Mouse (Mus musculus) kidney, postnatal 4 days (tissue): ENCODE measurements around the gene Pcdh11x.
"Not testable (repeated sequence)": the region's sequence is repeated elsewhere in the genome, so short reads cannot be mapped to it uniquely, and the experiment has no call there.

Source experiments
- DNase-seq, 2 experiments: peaks; one replicate each; pipeline ENCODE4 v3.0.0; 2021; ENCODE audit warnings: mixed read lengths in 2 of 2

Gene Pcdh11x

DNA sequence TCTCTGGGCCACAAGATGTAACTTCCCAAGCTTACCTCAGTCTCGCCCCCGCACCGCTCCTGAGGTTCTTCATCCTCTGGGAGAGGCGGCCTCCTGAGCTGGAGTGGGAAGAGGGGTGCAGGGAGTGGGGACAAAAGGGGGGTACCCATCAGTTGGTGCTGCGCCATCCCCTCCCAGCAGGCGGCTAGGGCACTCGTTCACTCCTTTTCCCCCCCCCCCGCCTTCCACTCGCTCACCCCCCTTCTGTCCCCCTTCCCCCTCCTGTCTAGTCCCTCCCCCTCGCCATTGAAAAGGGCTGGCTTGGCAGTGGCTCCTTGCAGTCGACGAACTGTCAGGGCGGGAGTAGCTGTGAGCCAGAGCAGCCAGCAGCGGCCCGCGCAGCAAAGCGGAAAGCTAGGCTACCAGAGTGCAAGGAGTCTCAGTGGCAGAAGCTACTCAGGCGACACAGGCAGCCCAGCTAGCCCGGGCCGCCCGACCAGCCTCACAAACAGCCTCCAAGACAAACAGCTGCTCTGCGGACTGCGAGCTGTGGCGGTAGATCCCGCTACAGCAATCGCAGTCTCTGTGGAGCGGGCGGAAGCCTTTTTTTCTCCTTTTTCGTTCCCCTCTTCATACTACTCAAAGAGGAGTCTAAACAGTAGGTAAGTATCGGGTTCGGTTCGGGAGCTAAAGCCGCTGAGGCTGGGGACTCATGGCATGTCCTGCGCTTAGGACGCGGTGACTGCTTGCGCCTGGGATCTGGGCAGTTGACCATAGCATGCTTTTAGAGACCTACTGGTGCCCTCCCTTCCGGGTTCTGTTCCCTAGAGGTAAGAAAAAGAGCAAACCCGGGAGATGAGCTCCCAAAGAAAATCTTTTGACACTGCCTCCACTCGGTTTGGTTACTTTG, at the start of gene Pcdh11x:
TSS of gene Pcdh11x (plus strand) at position 249 of the 889 bp plus-strand sequence.
- DNase-seq, result peak; percentile 39 to 64

DNA sequence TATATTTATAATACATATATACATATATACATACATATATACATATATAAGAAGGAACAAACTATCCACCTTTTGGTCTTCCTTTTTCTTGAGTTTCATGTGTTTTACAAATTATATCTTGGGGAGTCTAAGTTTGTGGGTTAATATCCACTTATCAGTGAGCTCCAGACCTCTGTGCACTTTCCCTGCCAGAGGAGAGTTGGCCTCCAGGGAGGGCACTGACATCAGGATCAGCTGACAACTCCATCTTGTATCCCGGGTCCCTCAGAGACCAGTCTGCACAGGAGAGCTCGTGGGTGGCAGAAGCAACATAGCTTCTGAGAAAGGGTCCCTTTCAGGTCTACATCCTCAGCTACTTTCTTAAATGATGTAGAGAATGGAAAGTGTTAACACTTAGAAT, 30.0 kb upstream of the Pcdh11x start:
- DNase-seq, result no peak

DNA sequence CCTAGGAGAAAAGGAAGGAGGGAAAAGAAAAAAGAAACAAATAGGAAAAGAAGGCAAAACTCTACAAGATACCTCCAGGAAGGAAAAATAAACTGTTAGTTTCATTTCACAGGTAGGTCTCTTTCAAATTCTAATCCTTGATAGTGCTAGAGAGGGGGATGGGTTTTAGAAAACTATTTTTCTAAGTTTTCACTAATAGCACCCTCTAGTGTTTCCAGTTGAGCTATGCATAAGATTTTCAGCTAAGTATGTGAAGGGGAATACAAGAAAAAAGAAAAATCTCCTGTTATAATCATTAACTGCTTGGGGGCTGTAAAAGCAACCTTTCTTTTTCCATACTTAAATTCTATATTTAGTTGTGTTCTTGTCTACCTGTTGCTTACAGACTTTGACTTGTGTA, 4.5 kb upstream of the Pcdh11x start:
- no peak for DNase-seq

DNA sequence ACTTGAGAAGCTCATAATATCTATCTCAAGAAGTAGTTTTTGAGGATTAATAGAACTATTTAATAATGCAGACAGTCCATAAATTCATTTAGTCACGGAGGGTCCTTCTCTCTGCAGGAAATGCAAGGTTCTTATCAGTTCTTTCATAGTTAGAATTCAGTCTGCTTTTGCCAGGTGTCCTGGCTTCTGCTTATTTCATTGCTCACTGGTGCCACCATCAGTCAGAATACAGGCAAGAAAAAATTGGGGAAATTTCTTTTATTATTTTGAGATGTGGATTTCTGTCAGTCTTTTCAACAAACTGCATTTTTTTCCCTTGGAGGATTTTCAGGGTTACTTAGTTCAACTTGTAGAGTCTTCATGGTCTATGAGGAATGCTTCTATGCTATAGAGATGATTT, 2.6 kb upstream of the Pcdh11x start:
- DNase-seq, result no peak

DNA sequence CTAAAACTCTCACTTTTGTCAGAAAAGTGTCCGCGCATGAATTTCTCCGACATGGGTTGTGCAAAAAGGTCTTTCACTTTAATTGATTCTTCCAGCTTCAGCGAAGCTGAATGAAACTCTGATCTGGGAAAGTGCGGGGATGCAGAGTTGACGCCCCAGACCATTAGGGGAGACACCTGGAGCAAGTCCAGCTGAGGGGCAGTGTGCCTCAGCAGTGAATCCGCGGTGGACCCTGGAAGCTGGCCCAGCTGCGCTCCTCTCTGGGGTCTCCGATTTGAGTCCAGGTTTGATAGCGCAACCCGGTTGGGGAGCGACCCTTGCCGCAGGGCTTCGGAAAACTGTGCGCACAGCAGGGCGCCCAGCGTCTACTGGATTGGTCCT, 831 bp downstream of the Pcdh11x start:
- peak in 1 of 2 experiments; percentile 1 for DNase-seq

DNA sequence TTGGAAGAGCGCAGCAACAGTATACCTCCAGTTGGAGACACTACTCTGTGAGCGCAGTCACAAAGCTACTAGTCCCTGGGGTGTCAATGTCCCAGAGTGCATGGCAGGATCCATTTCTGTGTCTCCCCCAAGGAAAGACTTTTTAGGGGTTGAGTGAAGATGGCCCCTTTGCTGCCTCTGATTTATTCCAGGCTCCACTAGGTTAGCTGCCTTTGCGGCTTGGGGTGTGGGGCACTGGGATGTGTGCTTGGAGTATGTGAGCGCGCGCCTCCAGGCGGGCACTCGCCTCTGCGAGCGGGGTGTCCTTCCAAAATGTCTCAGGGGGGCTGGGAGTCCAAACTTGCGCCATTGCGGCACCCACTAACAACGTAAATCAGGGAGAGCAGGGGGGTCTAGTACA, 1.6 kb downstream of the Pcdh11x start:
- DNase-seq, result peak in 1 of 2 experiments; percentile 2

DNA sequence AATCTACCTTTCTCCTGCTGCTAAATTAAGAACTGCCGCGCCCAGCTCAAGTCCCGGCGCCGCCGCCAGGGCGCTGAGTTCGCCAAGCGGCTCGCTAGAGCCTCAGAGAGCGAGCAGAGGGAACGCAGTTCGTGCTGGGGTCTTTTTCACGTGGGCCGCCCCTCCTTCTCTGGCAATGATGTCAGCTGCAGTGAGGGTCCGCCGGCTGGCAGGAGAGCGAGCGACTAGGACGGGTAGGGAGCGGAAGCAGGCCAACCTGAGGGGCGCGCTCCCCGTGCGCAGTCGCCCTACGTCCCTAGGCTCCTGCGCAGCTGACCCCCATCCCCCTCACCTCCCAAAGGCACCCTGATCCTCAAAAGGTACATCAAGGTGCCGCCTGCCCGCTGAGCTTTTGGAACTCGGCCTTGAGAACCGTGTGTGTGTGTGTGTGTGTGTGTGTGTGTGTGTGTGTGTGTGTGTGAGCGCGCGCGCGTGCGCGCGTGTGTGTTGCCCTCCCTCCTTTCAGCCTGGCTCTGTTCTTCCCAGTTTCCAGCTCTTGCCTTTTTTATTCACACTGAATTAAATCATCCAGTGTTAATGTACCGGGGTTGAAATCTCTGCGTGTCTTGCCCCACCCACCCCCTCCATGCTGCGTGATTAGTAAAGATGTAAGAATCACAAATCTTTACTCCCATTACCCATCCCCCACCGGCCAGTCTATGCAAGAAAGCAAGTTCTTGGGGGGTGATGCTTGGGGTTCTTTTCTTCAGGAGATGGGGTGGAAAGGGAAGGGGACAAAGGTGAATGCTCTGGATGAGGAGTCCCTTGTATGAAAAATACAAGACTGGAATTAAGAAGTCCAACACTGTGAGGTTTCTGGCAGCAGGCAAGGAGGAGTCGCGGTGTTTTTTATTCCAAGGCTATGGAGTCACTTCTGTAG, 3.0 kb downstream of the Pcdh11x start:
- DNase-seq, result peak; percentile 5 to 38

DNA sequence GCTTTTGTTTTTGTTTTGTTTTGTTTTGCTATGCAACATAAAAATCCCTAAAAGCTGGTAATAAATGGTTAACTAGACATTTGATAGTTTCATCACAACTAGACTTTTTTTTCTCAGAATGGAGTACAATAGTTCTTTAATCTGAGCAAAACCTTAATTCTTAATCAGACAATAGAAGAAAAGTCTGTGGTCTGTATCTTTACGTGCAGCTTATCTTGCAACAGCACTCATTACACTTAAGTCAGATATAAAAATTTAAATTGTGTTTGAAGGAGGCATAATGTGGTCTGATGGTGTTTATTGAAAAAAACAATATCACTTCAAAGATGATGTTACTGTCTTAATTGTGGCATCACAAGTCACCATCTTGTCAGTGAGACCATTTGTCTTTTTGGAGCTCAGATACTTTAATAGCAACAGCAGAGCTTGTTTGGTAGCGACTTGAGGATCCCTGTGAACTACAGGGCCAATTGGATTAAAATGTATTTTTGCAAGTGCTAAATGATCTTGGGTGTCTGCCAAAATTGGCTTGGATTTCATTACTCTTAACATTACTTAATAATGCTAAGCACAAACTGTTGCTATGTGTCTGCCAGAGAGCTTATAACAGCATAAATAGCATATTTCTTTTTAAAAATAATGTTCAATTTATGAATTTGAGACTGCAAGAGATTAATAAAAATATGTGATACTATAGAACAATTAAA, 11.6 kb downstream of the Pcdh11x start:
- DNase-seq, result no peak

DNA sequence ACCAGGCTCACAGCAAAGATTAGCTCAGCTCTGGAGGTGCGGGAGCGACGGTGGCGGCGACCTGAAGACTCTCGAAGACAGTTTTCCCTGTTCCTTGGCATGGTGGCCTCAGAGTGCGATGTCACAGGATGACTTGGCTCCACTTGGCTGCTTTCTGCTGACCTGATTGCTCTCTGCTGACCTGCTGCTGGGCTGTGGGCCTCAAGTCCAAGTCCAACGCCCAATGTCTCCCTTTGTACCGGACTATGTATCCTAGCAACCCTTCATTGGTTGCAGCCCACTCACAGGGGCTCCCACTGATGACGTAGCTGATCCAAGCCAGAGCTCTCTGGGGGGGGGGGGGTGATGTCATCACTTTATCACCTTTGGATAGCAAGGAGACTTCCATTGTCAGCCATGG, 22.9 kb downstream of the Pcdh11x start, which contains the start of gene H2afb3:
TSS of gene H2afb3 (minus strand) at position 101 of the 400 bp plus-strand sequence.
- not testable (repeated sequence) for DNase-seq

DNA sequence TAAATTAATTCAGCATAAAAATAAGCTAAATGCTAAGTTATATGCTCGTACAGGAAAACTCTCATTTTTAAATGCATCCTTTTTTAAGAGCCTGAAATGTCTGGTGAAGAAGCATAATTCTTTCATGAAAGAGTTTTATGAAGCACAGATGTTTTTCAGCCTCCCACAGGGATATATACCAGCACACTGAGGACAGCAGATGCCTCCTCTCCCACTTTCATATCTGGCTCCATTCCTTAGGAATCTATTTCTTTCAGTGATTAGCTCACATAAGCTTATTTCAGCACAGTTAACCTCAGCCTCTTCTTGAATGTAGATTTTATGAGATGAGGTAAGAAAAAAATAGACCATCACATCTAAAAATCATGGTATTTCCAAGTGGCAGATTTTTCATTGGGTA, 176.2 kb downstream of the Pcdh11x start:
- DNase-seq, result no peak

DNA sequence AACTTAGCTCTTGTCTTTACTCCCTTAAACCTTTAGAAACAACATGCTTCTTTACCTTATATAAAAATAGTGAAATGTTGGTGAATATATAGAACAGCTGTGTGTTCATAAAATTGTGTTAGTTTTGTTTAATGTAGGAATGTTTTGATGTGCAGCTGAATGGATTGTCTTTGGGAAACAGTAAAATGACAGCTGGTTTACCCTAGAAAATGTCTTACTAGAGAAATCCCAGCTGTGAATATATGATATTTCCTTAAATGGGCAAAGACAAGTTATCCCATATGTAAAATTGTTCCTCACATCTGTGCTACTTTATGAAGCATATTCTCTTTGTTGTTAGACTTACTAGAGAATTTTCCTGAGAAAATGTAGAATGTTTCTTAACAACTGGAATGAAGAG, 196.4 kb downstream of the Pcdh11x start:
- DNase-seq, result no peak

DNA sequence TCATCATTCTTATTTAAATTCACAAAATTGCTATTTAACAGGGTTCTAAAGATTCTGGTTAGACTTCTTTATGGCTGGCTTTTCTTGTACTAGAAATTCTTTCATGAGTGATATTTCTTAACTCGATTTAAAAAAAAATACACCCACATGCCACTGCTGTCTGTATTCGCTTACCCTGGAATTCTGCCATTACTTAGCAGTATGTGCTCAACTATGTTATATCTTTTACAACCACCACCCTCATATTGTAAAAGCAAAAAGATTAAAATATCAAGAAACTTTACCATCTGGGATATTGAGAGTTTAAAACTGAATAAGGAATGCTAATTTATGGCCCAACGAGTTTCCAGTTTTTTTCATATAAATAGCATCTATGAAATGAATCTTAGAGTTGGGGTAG, 234.9 kb downstream of the Pcdh11x start:
- no peak for DNase-seq

DNA sequence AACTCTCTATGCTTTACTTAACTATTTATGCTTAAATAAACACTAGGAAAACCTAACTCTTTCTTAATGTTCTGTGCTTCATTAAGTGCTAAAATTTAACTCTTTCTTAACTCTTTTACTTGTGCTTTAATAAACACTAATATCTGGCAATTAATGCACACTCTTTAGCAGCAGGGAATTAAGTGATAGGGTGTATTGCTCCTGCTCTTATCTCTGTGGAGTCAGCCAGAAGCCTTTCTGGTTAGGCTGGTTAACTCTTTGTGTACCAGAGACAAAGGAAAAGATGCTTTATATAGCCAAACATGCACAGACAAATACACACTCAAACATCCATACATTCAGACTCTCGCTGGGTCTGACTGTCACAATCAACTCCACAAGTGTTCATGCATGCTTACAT, 309.2 kb downstream of the Pcdh11x start:
- DNase-seq, result no peak

DNA sequence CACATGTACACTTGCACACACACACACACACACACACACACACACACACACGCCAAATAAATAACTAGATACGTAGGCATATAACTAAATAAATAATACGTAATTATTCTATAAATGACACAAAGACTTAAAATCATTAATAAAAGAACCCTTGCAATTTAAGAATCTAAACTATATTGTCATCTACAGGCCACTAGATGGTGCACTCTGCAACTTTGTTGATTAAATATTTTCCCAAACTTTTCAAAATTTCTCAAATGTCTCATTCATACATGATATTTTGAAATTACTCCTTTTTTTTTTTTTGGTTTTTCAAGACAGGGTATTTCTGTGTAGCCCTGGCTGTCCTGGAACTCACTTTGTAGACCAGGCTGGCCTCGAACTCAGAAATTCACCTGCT, 328.4 kb downstream of the Pcdh11x start:
- DNase-seq, result no peak

DNA sequence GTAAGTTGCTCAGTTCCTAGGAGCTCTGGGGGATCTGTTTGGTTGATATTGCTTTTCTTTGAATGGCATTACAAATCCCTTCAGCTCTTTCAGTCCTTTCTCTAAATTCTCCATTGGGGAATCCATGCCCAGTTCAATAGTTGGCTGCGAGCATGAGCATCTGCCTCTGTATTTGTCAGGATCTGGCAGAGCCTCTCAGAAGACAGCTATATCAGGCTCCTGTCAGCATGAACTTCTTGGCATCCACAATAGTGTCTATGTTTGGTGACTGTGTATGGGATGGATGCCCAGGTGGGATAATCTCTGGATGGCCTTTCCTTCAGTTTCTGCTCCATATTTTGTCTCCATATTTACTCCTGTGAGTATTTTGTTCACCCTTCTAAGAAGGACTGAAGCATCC, 380.2 kb downstream of the Pcdh11x start:
- not testable (repeated sequence) for DNase-seq

DNA sequence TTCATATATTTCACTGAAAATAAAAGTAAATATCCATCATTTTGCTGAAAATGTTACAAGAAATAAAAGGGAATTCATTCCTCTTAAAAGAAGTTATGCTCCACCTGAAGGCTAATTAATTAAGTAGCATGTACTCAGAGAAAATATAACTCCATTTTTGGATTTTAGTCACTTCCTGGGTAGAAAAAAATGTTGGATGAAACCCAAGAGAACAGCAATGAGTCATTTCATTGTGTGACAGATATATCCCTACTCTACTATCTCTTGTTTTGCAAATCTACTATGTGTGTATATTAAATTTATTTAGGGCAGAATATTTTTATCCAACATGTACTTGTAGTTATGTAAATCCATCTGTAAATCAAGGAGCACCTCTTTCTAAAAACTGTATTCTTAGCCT, 444.1 kb downstream of the Pcdh11x start:
- DNase-seq, result no peak

DNA sequence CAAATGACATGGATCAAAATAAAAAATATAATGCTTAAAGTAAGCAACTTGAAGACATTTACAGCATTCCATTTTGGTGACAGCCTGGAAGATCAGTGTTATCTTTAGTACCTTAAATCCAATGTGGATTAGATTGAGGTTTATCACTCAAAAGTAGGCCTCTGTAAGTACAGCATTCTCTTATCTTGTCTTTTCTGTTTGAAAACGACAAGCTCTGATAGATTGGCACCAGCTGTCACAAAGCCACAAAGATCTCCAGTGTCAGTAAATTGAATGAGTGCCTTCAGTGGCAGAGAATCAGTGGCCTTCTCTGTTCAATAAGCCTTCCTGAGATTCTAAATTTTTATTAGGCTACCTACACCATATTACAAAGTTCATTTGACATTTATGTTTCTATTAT, 445.7 kb downstream of the Pcdh11x start:
- no peak for DNase-seq

DNA sequence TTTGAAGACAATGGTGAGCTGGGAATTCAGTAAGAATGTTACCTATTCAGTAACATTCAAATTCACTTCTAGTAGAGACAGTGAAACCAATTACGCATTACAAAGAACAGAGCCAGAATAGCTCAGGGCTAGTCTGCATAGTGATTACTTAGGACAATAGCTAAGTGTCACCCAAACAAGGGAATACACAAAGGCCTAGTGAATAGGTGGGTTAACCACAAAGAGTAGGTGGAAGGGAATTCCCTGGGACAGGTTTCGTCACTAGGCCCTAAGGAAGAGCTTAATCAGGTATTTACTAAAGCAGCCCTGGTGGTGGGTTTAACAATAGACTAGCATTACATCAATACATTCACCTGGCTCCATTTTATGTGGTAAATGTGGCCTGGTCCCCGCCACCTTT, 654.5 kb downstream of the Pcdh11x start:
- no peak for DNase-seq
